Mouse (Mus musculus): ENCODE measurements around the gene Snx15.

The Snx15 gene

GRCm38 (mm10) chr19:6070571-6071250 lies 57.4 kb downstream of the Snx15 start:
- no peak for DNase-seq (ENCODE audit: low spot score)

GRCm38 (mm10) chr19:6069851-6070250 lies 58.3 kb downstream of the Snx15 start:
- DNase-seq (ENCODE audit: low spot score): no peak

All from urinary bladder, postnatal 10 days (tissue).